Mouse (Mus musculus) lung, postnatal 36 days (tissue): ENCODE results near the gene Crispld2.

Source experiments
- DNase-seq: peaks from one replicate; pipeline ENCODE4 v3.0.0; 2022; ENCODE audit warnings: mixed read lengths

Gene Crispld2

DNA sequence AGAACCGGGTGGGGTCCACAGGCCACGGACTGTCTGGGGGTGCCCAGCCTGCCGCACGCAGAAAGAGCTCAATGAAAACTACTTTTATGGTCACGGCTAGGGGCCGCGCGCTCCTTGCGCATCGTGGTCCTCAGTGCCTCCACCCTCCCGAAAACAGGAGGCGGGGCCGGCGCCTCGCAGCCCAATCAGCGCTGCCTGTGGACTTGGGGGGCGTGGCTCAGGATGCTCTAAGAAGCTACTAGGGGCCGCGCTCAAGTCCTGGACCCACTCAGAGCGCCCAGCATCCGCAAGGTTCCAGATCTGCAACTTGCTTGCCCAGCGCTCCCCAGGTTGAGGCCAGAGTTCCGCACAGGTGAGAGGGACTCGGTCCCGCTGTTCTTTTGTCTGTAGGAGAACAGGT is at the start of gene Crispld2:
Crispld2 (plus strand) TSS at position 190 of the 400 bp plus-strand sequence.
- peak; percentile 82 for DNase-seq

DNA sequence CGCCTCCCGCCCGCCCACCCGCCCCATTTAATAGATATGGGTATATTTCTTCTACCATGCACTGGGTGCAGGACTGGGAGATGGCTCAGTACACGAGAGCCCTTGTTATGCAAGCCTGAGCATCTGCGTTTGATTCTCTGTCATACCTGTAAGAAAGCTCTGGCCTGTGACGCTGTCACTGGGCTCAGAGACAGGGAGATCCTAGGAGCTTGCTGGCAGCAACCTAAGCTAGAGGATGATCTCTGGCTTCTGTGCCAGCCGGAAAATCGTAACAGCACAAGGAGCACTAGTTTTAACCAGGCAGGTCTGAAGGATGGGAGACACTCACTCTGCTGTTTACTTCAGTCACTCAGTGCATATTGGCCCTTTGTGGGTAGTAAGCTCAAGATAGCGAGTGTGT is 48.6 kb upstream of the Crispld2 start:
- DNase-seq = no peak

DNA sequence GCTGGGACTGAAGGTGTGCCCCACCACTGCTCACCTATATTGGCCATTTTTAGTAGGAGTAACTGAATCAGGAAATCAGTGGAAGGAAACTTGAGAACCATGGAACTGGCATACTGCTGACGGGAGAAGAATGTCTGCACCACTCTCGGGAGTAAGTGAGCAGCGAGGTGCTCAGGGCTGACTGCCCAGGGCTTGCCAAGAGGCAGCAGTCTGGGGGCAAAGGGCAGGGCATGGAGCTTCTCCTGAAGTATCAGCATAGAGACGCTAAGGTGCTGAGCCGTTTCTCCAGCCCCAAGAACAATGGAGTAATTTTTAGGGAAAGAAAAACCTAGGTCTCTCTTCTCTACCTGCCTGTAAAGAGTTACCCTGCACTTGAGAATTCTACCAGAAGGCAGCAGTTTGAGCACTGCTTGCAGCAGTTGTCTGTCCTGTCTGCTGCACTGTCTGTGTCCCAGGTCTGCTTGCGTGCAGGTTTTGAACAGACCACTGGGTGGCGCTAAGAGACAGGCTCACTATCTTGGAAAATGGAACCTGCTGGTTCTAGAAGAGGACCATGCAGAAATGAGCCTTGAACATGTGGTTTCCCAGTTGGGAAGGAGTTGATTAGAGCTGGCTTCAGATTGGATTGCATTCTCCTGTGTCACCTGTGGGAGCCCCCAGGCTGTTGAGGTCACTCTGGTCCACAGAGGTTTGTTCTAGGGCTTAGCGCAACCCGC is 48.0 kb upstream of the Crispld2 start:
- peak; percentile 80 for DNase-seq

DNA sequence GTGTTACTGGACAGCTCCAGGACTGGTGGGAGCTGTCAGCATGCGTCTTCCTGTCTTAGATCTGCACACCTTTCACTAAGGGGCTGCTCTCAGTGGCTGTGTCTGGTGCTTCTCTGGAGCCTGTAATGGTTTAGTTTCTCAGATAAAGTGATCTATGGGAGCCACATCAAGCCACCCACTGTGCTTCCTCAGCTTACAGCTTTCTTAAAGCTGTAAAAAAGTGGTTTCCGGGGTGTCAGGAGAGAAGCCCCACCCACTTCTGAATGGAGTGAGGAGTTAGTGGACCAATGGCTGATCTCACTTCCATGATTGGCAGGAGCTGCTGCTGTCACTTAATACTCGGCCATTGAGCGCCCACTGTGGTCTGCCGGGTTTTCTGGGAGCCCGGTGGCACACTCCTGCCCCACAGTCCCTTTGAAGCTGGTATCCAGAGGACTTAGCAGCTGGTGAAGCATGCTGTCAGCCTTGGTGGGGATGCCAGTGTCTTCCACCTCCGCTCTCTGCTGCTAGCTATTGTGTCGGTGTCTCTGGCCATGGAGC is 45.8 kb upstream of the Crispld2 start:
- no peak for DNase-seq

DNA sequence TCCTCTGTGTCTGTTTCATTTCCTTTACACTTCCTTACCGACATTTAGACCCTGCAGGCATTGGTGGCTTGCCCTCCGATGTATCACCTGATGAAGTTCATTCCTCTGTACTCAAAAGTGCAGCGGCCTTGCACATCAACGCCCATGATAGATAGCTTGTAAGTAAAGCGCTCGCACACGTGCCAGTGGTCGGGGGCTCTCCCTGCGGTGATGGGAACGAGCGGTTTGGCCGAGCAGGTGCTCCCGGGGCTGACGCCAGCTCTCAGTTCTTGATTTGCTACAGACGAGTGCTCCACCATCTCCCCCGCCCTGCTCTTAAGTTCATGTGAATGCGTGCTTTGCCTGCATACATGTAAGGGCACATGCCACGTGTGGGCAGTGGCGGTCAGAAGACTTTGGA is 44.6 kb upstream of the Crispld2 start:
- DNase-seq = no peak

DNA sequence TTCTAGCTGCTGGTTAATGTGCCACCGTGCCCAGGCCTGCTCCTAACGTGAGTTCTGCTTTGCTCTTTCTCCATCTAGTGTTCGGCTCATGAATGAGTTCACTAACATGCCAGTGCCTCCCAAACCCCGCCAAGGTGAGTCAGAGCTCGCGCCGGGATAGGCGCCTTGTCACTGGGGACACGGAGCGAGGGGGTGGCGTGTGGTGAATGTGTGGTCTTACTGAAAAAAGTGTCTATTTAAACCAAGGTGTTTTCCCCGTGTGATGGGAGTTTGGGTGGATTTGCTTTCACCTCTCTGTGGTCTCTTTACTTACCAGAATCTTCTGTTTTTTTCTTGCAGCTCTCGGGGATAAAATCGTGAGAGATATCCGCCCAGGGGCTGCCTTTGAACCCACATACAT is 43.9 kb upstream of the Crispld2 start:
- no peak for DNase-seq

DNA sequence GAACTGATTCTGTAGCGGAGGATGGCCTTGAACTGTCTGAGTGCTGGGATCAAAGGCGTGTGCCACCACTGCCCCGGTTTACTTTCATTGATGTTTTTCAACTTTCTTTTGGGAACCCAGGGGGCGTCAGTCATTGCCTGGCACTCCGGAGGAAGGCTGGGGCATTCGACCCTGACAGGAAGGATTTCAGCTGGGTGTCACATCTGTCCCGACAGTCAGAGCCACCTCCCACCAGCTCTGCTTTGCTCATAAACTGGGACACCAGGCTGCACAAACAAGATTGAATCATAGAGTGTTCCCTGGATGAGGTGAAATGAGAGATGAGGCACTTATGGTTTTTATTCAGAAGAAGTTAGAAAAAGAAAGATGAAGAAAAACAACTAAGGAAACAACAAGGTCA is 40.0 kb upstream of the Crispld2 start:
- no peak for DNase-seq

DNA sequence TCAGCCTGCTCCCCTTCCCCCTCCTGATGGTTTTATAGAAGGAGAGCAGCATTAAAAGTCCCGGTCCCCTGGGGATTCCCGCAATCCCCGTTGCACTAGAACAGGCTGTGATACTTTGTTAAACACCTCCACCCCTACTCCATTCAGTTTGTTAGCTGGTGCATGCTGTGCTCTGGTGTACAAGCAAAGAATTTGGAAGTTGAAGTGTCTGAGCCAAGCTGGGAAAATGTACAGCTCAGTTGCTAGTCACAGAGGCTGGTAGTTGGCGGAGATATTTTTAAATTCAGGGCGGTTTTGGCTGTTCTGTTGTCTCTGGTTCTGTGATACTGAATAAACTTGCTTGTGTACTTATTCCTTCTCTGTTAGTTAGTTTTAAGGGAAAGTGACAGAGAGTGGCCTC is 39.5 kb upstream of the Crispld2 start:
- DNase-seq = no peak

DNA sequence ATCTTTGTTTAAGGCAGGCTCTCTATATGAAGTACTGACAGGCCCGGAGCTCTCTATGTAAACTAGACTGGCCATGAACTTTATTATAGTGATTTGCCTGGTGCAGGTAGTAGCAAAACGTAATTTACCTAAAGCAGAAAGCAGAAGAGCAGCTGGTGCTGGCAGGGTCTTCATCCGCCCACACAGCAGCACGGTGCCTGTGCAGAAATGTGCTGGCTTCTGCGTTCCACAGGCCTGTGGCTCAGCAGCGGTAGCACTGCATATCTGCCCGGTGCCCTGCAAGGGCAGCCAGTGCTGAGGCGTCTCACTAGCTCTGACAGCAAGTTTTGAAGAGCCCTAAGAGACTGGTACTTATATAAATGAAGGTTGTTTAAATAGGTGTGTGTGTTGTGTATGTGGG is 36.9 kb upstream of the Crispld2 start:
- DNase-seq = no peak

DNA sequence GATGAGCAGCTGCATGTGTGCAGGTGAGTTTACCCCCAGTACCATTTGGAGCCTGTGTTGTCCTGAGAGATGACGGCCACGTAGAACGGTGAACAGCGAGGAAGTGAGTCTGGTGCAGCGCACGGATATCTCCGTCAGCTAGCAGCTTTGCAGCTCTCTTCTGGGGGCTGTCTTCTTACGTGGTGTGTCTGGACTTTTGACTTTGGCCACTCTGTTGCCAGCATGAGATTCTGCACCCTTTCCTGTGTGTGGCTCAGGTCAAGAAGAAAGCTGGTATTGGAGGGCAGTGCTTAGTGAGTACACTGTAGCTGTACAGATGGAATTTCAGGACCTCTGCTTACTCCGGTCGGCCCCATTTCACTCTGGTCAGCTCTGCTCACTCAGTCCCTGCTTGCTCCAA is 34.2 kb upstream of the Crispld2 start:
- DNase-seq = no peak

DNA sequence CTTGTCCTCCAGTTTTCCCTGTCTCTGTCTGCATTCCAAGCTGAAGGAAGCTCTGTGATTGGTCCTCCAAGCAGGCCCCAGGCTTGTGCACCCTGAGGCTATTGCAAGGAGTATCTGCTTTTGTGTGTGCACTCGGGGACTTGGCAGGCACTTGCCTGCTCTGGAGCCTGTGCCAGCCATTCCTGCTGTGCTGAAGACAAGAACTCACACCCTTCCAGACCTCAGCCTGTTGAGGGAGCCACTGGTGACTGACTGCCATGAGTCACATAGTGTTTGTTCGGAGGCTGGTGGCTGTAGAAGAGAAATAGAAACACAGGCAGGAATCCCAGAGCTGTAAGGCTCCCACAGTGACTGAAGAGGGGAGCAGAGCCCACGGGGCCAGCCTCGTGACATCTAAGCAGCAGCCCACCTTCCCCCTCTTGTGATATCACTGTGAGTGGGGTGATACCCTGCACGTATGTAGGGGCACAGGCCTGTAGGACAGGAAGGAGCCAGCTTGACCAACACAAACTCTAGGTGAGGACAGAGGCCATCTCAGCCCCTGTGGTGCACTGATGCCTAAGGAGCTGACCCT is 31.6 kb upstream of the Crispld2 start:
- peak; percentile 28 for DNase-seq

DNA sequence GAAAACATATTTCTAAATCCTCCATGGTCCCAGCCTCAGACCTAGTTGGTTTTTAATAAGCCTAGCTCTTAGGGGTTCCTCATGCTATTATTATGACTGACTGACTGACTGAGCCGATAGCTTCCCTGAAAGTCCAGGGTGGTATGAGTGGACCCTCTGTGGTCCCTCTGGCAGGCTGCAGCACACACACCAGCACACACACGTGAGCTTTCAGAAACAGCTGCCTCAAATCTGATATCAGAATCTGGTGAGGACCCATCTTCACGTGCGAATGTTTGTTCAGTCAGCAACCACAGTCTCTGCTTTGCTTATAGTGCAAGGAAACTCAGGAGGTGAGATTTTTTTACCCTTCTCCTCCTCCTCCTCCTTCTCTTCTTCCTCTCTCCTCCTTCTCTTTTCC is 27.4 kb upstream of the Crispld2 start:
- DNase-seq = no peak

DNA sequence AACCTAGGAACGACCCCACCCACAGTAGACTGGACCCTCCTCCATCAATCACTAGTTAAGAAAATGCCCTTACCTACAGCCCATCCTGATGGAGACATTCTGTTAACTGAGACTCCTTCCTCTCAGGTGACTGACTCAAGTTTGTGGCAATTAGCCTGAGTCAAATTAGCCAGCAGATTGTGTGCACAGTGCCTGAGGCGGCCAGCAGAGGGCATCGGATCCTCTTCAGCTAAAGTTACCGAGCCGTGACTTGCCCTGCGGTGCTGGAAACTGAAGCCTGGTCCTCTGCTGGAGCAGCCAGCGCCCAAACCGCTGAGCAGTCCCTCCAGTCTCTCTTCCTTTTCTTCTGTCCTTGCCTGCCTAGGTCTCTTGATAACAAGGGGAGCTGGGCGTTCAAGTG is 24.8 kb upstream of the Crispld2 start:
- DNase-seq = no peak

DNA sequence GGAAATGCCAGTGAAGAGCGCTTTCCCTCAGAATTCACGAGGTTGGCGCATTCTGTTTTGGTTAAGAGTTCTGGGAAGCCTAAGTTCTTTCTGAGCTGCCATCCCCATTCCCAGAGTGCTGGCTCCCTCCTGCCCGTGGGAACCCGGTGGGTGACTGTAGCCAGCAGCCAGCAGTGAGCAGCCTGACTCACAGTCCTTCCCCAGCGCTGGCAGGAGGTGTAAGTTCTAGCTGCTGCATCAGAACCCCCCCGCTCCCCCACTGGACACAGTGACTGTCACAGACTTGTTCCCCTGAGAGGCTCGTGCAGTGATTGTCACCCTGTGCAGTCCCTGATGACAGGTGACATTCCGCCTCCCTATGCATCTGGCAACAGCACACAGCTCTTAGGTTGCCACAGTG is 22.1 kb upstream of the Crispld2 start:
- DNase-seq = no peak

DNA sequence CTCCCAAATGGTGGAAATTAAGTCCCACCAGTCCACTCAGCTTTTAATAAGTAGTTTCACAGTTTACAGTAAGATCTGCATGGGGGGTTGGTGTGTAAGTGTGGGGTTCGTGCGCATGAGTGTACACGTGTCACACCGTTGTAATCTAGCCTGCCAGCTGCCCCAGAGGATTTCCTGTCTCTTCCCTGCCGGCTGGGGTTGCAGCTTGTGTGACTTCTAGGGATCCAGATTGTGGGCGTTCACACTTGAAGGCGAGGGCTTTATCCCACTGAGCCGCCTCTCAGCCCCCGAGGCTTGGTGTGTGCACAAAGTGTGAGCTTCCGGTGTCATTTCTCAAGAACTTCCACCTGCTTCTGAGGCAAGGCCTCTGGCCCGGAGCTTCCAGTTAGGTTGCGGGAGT is 19.7 kb upstream of the Crispld2 start:
- DNase-seq = no peak

DNA sequence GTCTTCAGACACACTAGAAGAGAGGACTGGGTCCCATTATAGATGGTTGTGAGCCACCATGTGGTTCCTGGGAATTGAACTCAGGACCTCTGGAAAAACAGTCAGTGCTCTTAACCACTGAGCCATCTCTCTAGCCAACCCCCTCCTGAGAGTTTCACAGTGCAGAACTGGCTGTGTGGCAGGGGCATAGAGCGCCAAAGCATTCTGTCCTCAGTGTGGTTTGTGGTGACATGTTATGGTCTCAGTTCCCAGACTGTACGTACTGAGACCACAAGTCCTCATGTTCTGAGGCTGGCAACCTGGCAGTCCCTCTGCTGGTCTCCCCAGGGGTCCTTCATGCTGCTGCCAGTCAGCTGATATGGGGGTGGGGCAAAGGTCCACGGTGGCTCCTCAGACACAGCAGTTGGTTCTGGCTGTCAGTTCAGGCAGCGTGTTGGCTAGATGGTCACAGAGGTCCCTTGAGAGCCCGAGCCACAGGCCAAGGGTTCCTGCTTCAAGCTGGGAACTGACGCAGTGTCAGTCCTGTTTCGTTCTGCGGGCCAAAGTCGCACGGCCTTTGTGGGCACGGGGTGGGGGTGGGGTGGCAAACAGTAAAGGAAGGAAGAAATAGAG is 13.4 kb upstream of the Crispld2 start:
- no peak for DNase-seq

DNA sequence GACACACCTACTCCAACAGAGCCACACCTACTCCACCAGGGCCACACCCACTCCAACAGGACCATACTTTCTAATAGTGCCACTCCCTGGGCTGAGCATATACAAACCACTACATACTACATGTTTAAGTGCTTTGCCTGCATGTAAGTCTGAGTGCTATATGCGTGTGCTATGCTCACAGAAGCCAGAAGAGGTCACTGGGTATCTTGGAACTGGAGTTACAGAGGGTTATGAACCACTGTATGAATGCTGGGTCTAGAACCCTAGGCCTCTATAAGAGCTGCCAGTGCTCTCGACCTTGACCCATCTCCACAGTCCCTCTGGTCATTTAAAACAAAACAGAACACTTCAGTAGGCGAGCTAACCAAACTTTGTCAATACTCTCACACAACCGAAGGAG is 11.0 kb upstream of the Crispld2 start:
- no peak for DNase-seq

DNA sequence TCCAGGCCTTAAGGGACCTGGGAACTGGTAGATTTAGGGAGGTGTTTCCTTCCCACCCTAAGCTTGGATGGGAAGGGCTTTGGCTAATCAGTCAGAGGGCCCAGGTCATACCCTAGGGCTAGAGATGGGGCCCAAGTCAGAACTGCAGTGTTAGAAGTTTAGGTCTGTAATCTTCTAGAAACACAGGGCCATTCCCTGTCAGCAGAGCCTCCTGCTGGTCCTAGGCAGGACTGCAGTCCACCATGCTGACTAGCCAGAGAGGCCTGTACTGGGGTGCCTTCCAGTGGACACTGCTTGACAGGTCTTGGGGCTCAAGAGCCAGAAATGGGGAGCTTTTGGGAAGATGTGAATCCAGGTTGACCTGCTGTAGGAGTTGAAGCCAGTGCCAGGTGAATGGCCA is 8.2 kb upstream of the Crispld2 start:
- DNase-seq = peak; percentile 50

DNA sequence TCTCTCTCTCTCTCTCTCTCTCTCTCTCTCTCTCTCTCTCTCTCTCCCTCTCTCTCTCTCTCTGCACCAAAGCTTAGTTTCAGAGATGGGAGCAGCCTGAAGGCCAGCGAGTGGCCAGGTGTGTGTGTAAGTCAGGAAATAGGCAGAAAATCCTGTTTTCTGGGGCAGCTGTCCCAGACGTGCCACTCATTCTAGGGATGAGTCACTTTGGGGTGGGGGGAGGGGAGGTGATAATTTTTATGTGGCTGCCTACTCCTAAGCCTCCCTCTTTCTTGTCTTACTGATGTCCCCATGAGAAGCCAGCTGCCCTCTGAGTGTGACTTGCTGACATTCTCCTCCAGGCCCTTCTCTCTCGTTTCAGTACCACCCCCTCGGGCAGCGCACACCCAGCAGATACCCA is 6.1 kb upstream of the Crispld2 start:
- DNase-seq = no peak

DNA sequence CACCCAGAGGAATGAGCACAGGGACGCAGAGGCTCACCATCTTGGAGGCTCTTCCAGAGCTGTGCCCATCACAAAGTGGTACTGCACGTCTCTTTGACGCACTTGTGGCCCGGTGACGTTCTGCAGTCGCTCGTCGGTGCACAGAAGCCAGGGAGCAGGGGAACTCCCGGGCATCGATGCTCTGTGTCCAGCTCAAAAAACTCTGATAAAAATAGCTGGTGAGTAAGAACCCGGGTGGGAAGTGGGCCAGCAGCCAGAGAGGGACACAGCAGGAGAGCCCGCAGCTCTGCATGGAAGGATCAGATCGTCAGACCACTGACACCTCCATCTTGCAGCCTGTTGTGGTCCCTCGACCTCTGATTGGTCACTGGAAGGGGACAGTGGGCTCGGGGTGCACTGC is 4.2 kb upstream of the Crispld2 start:
- no peak for DNase-seq

DNA sequence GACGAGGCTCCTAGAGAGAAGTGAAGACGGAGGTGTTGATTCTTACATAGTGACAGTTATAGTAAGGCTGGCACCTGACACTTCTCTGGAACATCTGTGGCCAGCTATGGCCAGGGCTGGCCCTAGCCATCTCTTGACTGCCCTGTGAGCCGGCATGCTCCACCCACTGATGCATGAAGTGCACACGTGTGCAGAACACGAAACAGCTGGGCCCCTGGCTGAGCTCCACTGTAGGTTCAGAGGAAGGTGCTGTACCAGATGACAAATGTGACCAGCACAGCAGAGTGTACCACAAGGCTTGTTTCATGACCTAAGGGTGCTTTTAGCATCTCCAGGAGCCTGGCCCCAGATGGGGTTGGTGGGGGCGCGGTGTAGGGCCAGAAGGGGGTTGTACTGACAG is 1.9 kb downstream of the Crispld2 start:
- peak; percentile 47 for DNase-seq

DNA sequence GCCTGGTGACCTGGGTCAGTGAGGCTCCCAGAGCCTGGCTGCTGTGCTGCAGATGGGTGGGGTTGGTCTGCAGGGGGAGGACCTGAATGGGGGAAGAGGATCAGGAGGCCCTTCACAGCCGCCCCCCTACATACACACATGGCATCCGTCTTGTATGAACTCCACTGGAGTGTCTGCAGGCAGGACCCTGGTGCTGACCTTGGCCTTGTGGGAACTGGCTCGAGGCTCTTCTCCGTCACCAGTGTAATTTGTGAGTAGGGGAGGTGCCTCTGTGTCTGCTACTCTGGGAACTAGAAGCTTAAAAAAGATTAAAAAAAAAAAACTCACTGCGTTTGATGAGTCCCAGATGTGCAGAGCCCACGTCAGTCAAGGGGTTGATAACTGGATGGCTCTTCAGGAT is 2.3 kb downstream of the Crispld2 start:
- peak; percentile 46 for DNase-seq

DNA sequence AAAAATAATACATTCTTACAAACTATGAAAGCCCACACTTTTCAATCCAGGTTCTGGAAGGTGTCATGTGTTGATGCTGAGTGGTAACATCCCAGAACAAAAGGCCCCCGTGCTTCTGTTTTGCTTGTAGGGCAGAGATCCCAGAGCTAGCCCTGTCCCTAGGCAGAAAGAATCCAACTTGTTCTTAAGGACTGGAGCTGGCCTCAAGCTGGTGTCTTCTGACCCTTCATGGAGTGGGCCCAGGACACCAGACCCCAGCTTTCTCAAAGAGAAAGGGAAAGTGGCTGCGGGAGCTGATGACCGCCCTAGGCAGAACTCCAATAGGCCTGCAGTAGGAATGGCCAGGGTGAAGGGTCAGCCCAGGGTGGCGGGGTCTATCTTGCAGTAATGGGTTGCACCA is 5.0 kb downstream of the Crispld2 start:
- no peak for DNase-seq

DNA sequence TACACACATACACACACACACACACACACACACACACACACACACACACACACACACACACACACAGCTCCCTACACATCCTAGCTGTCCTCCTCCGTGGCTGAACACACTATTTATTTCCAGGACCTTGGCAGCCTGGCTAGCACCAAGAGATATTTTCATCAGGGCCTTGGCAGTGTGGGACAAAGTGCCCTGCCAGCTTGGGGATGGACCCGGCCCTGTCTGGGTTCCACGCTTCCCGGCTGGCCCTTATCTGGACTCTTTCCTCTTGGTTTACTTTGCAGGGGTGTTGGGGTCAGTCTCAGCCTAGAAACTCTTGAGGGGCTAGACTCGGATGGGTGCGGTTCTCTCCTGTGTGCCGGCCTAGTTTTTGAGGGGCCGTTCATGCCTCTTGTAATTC is 8.2 kb downstream of the Crispld2 start:
- no peak for DNase-seq
